Mouse (Mus musculus) CH12.LX (cell line): ENCODE data around the gene Gm4131. TPM values are rescaled to one million over a fixed set of nuclear protein-coding genes. Genes with fewer than 3 reads are reported as not detected.

Experiments
- DNase-seq: peaks from one replicate; pipeline ENCODE4 v3.0.0-alpha.2; 2013; ENCODE audit errors: extremely low read depth
- H3K27ac ChIP-seq: 2 replicates; pipeline ENCODE4 v1.5.1; 2012; ENCODE audit warnings: low read depth, mild to moderate bottlenecking, control low read depth, moderate library complexity; ENCODE audit not compliant: insufficient read depth
- H3K27me3 ChIP-seq: replicated peaks from 2 replicates; pipeline ENCODE3; 2012; ENCODE audit warnings: inconsistent platforms
- H3K36me3 ChIP-seq, 2 experiments: replicated peaks in 1 of 2; 2 replicates each; pipeline versions ENCODE3 to v1.6.1; 2012; ENCODE audit warnings: inconsistent platforms in 1 of 2, low read length in 1 of 2, mild to moderate bottlenecking in 1 of 2, mixed read lengths in 1 of 2, moderate library complexity in 1 of 2; ENCODE audit not compliant: control insufficient read depth in 1 of 2, insufficient read depth in 1 of 2
- H3K4me1 ChIP-seq, 2 experiments: 2 replicates each; pipeline ENCODE4 v1.6.1; 2012; ENCODE audit warnings: inconsistent platforms in 1 of 2, moderate library complexity in 1 of 2; ENCODE audit not compliant: insufficient read depth in 2 of 2, control insufficient read depth in 1 of 2
- H3K4me2 ChIP-seq: 2 replicates; pipeline ENCODE4 v1.6.1; 2012; ENCODE audit warnings: low read depth, mild to moderate bottlenecking, control low read depth; ENCODE audit not compliant: poor library complexity, insufficient read depth, severe bottlenecking
- H3K4me3 ChIP-seq, 3 experiments: fragments of 150-350 bp in 1 of 3; sonication (generic) in 1 of 3; replicated peaks in 1 of 3; 2 replicates each; pipeline versions ENCODE3 to v1.5.1; 2011 to 2012; ENCODE audit warnings: low read depth in 2 of 3, low read length in 2 of 3, mild to moderate bottlenecking in 2 of 3, moderate library complexity in 2 of 3, control low read depth in 1 of 3, improper control_type of control experiment in 1 of 3, inconsistent platforms in 1 of 3, mixed read lengths in 1 of 3; ENCODE audit not compliant: poor library complexity in 1 of 3
- H3K79me2 ChIP-seq: replicated peaks from 2 replicates; pipeline ENCODE4 v1.6.1; 2012; ENCODE audit warnings: mild to moderate bottlenecking, moderate library complexity; ENCODE audit not compliant: control insufficient read depth, poor library complexity, insufficient read depth, severe bottlenecking; ENCODE audit errors: extremely low read depth
- H3K9ac ChIP-seq: 2 replicates; pipeline ENCODE4 v1.6.1; 2012; ENCODE audit warnings: low read depth, mild to moderate bottlenecking, control low read depth, moderate library complexity; ENCODE audit not compliant: insufficient read depth
- H3K9me3 ChIP-seq: replicated peaks from 2 replicates; pipeline ENCODE3; 2012; ENCODE audit warnings: low read length, inconsistent platforms, mixed read lengths
- CHD2 ChIP-seq: IDR thresholded peaks from 2 replicates; pipeline ENCODE4 v1.6.1; 2011; ENCODE audit warnings: low read length, improper control_type of control experiment
- CTCF ChIP-seq, 2 experiments: IDR thresholded peaks in 1 of 2; conservative IDR thresholded peaks in 1 of 2; 2 replicates each; pipeline ENCODE4 v1.5.1; 2011 to 2012; ENCODE audit warnings: low read depth in 2 of 2, low read length in 2 of 2, improper control_type of control experiment in 1 of 2, inconsistent platforms in 1 of 2, mild to moderate bottlenecking in 1 of 2, moderate library complexity in 1 of 2
- E2F4 ChIP-seq: IDR thresholded peaks from 2 replicates; pipeline ENCODE4 v1.6.1; 2011; ENCODE audit warnings: low read depth, low read length, improper control_type of control experiment; ENCODE audit not compliant: insufficient replicate concordance
- GABPA ChIP-seq: IDR thresholded peaks from 2 replicates; pipeline ENCODE4 v1.6.1; 2012; ENCODE audit warnings: low read depth, low read length, improper control_type of control experiment, inconsistent platforms; ENCODE audit not compliant: insufficient replicate concordance
- HCFC1 ChIP-seq: IDR thresholded peaks from 2 replicates; pipeline ENCODE4 v1.6.1; 2012; ENCODE audit warnings: low read depth, mild to moderate bottlenecking, inconsistent platforms, low read length, improper control_type of control experiment
- JUN ChIP-seq: IDR thresholded peaks from 2 replicates; pipeline ENCODE4 v1.6.1; 2011; ENCODE audit warnings: low read depth, mild to moderate bottlenecking, low read length, improper control_type of control experiment, moderate library complexity; ENCODE audit not compliant: insufficient read depth
- KAT2A ChIP-seq: IDR thresholded peaks from 2 replicates; pipeline ENCODE4 v1.6.1; 2012; ENCODE audit warnings: low read length, improper control_type of control experiment, inconsistent platforms; ENCODE audit not compliant: insufficient replicate concordance
- MAFK ChIP-seq: IDR thresholded peaks from 2 replicates; pipeline ENCODE4 v1.6.1; 2011; ENCODE audit warnings: low read length, improper control_type of control experiment; ENCODE audit not compliant: insufficient replicate concordance
- MAX ChIP-seq: IDR thresholded peaks from 2 replicates; pipeline ENCODE4 v1.6.1; 2011; ENCODE audit warnings: low read length, improper control_type of control experiment
- MEF2A ChIP-seq: IDR thresholded peaks from 2 replicates; pipeline ENCODE4 v1.6.1; 2014; ENCODE audit warnings: low read depth, mild to moderate bottlenecking, inconsistent platforms, low read length, improper control_type of control experiment, borderline replicate concordance
- MXI1 ChIP-seq: IDR thresholded peaks from 2 replicates; pipeline ENCODE4 v1.6.1; 2011; ENCODE audit warnings: mild to moderate bottlenecking, low read depth, low read length, improper control_type of control experiment
- MYC ChIP-seq: IDR thresholded peaks from 2 replicates; pipeline ENCODE4 v1.6.1; 2011; ENCODE audit warnings: low read depth, mild to moderate bottlenecking, improper control_type of control experiment, low read length
- NELFE ChIP-seq: IDR thresholded peaks from 2 replicates; pipeline ENCODE4 v1.6.1; 2011; ENCODE audit warnings: low read depth, low read length, improper control_type of control experiment
- POLR2A ChIP-seq: IDR thresholded peaks from 2 replicates; pipeline ENCODE4 v1.6.1; 2011; ENCODE audit warnings: low read depth, mild to moderate bottlenecking, improper control_type of control experiment, low read length
- RCOR1 ChIP-seq: conservative IDR thresholded peaks from 2 replicates; pipeline ENCODE4 v1.6.1; 2012; ENCODE audit warnings: low read depth, mild to moderate bottlenecking, inconsistent platforms, low read length, improper control_type of control experiment
- SIN3A ChIP-seq: IDR thresholded peaks from 2 replicates; pipeline ENCODE4 v1.6.1; 2012; ENCODE audit warnings: low read length, improper control_type of control experiment, inconsistent platforms
- UBTF ChIP-seq: IDR thresholded peaks from 2 replicates; pipeline ENCODE4 v1.6.1; 2012; ENCODE audit warnings: low read depth, mild to moderate bottlenecking, inconsistent platforms, low read length, improper control_type of control experiment, moderate library complexity
- USF2 ChIP-seq: conservative IDR thresholded peaks from 2 replicates; pipeline ENCODE4 v1.6.1; 2011; ENCODE audit warnings: low read depth, low read length, improper control_type of control experiment
- ZC3H11A ChIP-seq: IDR thresholded peaks from 2 replicates; pipeline ENCODE4 v1.6.1; 2012; ENCODE audit warnings: low read depth, mild to moderate bottlenecking, inconsistent platforms, low read length, improper control_type of control experiment
- ZMIZ1 ChIP-seq: IDR thresholded peaks from 2 replicates; pipeline ENCODE4 v1.6.1; 2012; ENCODE audit warnings: low read depth, mild to moderate bottlenecking, inconsistent platforms, low read length, improper control_type of control experiment
- ZNF384 ChIP-seq: IDR thresholded peaks from 2 replicates; pipeline ENCODE4 v1.6.1; 2012; ENCODE audit warnings: low read depth, low read length, improper control_type of control experiment, inconsistent platforms
- dilution Hi-C: fragments of 300-500 bp; cut with MboI; formaldehyde crosslinking; loops from 2 replicates; pipeline ENCODE4 v1.14.3; 2020; ENCODE audit warnings: low sequenced_read_pairs; ENCODE audit not compliant: extremely low pct_unique_long_range_greater_than_20kb, extremely low pct_ligation_motif_present
- in situ Hi-C: fragments of 300-500 bp; cut with MboI; formaldehyde crosslinking; loops from 3 replicates; pipeline ENCODE4 v1.14.3; 2019; ENCODE audit warnings: low sequenced_read_pairs, low pct_ligation_motif_present, low pct_unique_long_range_greater_than_20kb, mixed read lengths
- polyA plus RNA-seq: library from polyadenylated mRNA; unstranded; fragments of >175 nt; gene quantifications from 2 replicates; pipeline ENCODE4 v1.2.1, GENCODE M21; 2012; ENCODE audit warnings: low read depth; ENCODE audit not compliant: insufficient read length
- total RNA-seq, 2 experiments: library from RNA; depleted of rRNA; stranded (reverse); fragments of 300-350 nt in 1 of 2; fragments of >200 nt in 1 of 2; gene quantifications; 2 replicates each; pipeline ENCODE4 v1.2.3; 2012 to 2014

Gm4131 gene
- total and polyA plus RNA-seq, 3 experiments = not detected

- TF ChIP-seq SIN3A = no peak
- TF ChIP-seq RCOR1 = no peak
- no peak for TF ChIP-seq POLR2A
- TF ChIP-seq HCFC1 = no peak
- Histone ChIP-seq H3K27me3 (no peaks in the 10 kb centered on the region), H3K9ac (no peak overlapping the region), H3K4me3 (no peak overlapping the region), H3K36me3 (no peaks in the 10 kb centered on the region), H3K4me2 (no peak overlapping the region), H3K79me2 (no peaks in the 10 kb centered on the region), H3K27ac (no peak overlapping the region), H3K9me3 (no peaks in the 10 kb centered on the region), H3K4me1 (no peaks in the 10 kb centered on the region)
- dilution Hi-C loops (no loop called here), in situ Hi-C loops (no loop called here)
- no peak for DNase-seq
These were observed 20.0 kb downstream of the Gm4131 start for GRCm38 (mm10) chr14:62546746-62547145.

- H3K36me3 ChIP-seq = no peaks in the 10 kb centered on the region
- no peak overlapping the region for H3K4me3 ChIP-seq
- in situ Hi-C loops (no loop called here), dilution Hi-C loops (no loop called here)
- H3K4me2 ChIP-seq = no peak overlapping the region
- TF ChIP-seq MXI1 (no peak), CHD2 (no peak), POLR2A (no peak), KAT2A (no peak), RCOR1 (no peak), JUN (no peak), CTCF (conservative IDR thresholded peaks at IDR 0.05 in 1 of 2, IDR thresholded peaks at IDR 0.05 in 1 of 2; ENCODE audit: low read depth in 2 of 2, low read length in 2 of 2) (no peak), GABPA (no peak), MAX (no peak), ZC3H11A (no peak), USF2 (no peak), ZNF384 (no peak), MEF2A (no peak), NELFE (no peak), MAFK (no peak), MYC (no peak), UBTF (no peak), ZMIZ1 (no peak), E2F4 (no peak)
- no peaks in the 10 kb centered on the region for H3K79me2 ChIP-seq
- H3K27ac ChIP-seq = no peak overlapping the region
- H3K9ac ChIP-seq = no peak overlapping the region
- no peak for DNase-seq
- H3K4me1 ChIP-seq = no peaks in the 10 kb centered on the region
- no peaks in the 10 kb centered on the region for H3K9me3 ChIP-seq
- no peaks in the 10 kb centered on the region for H3K27me3 ChIP-seq
These were observed 20.4 kb downstream of the Gm4131 start for GRCm38 (mm10) chr14:62546296-62546695.
